Mouse (Mus musculus) neural tube, embryonic 13.5 days (tissue): ENCODE measurements around the gene Lnx1. TPM values are rescaled to one million over a fixed set of nuclear protein-coding genes. Genes with fewer than 3 reads are reported as not detected.

ENCODE experiments used
- ATAC-seq: fragments of 200-750 bp; cut with Nextera tagmentation; 2 replicates; pipeline ENCODE4 v1.8.0; 2017; ENCODE audit warnings: low read depth, mild to moderate bottlenecking, moderate TSS enrichment, moderate library complexity
- H3K27ac ChIP-seq: fragments of 300-500 bp; sonication (generic); replicated peaks from 2 replicates; pipeline ENCODE4 v1.5.1; 2015; ENCODE audit warnings: moderate library complexity, mild to moderate bottlenecking, inconsistent platforms
- H3K27me3 ChIP-seq: fragments of 300-500 bp; sonication (generic); 2 replicates; pipeline ENCODE4 v1.6.1; 2015; ENCODE audit warnings: mild to moderate bottlenecking, inconsistent platforms
- H3K36me3 ChIP-seq: fragments of 300-500 bp; sonication (generic); 2 replicates; pipeline ENCODE4 v1.6.1; 2015; ENCODE audit warnings: mild to moderate bottlenecking, inconsistent platforms
- H3K4me1 ChIP-seq: fragments of 300-500 bp; sonication (generic); replicated peaks from 2 replicates; pipeline ENCODE4 v1.6.1; 2015; ENCODE audit warnings: inconsistent platforms
- H3K4me2 ChIP-seq: fragments of 300-500 bp; sonication (generic); 2 replicates; pipeline ENCODE4 v1.6.1; 2015; ENCODE audit warnings: inconsistent platforms, mild to moderate bottlenecking, moderate library complexity
- H3K4me3 ChIP-seq: fragments of 300-500 bp; sonication (generic); 2 replicates; pipeline ENCODE4 v1.5.1; 2015; ENCODE audit warnings: mild to moderate bottlenecking, inconsistent platforms
- H3K9ac ChIP-seq: fragments of 300-500 bp; sonication (generic); 2 replicates; pipeline ENCODE4 v1.6.1; 2015; ENCODE audit warnings: moderate library complexity, mild to moderate bottlenecking, inconsistent platforms
- H3K9me3 ChIP-seq: fragments of 300-500 bp; sonication (generic); 2 replicates; pipeline ENCODE4 v1.6.1; 2016; ENCODE audit warnings: inconsistent platforms
- WGBS: fragments of 180-500 bp; shearing (Covaris S2); methylation state at CpG from one replicate; pipeline ENCODE4 v1.1.7; 2015; 5-methylcytosine and 5-hydroxymethylcytosine counted together
- polyA plus RNA-seq: library from polyadenylated mRNA; unstranded; fragments of >200 nt; fragmentation: Nextera tagmentation; extraction: Ambion mirVana; gene quantifications from 2 replicates; pipeline ENCODE4 v1.2.1, GENCODE M21; 2015

The Lnx1 gene
- polyA plus RNA-seq, 1 experiment from 2014 or later, result 3.2 TPM

DNA sequence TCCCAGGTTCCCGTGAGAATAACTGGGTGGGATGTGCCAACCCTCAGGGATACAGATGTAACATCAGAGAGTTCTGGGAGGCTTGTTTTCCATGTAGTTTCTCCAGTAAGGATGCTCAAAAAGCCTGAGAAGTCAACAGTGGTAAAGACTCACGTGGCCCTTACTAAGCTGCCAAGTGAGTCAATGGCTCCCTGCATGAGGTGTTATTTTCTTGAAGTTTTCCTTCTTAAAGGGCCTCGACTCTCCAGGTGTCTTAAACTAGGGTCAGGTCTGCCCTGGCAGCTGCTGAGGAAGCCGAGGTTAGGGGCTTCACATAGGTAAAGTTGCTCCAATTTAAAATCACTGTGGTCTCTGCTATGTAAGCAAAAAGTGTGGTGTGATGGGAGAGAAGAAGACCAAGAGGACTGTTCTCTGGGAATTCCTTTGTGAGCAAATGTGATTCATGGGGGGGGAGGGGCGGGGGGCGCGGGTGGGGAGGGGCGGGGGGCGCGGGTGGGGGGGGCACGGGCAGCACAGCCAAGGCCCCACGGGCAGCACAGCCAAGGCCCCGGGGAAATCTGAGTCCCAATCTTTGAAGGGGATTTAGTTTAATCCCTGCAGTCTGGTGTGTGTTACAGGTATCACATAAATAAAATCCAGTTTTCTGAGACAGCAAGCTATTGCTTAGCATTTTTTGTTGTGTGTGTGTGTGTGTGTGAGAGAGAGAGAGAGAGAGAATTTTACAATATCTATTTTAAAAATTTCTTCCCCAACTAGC is 84.7 kb downstream of the Lnx1 start:
- no peaks in the 10 kb centered on the region for H3K9me3 ChIP-seq
- no peak overlapping the region for H3K27ac ChIP-seq
- 83% methylated on average over 13 of the region's 13 CpGs for WGBS
- no peaks in the 10 kb centered on the region for H3K4me1 ChIP-seq
- H3K27me3 ChIP-seq, result no peaks in the 10 kb centered on the region
- no peak overlapping the region for H3K9ac ChIP-seq
- no peak overlapping the region for H3K4me3 ChIP-seq
- no peaks in the 10 kb centered on the region for H3K36me3 ChIP-seq
- no peak overlapping the region for H3K4me2 ChIP-seq
- ATAC-seq, result no peak

GRCm38 (mm10) chr5:74613491-74614151 is 89.1 kb downstream of the Lnx1 start:
- Histone ChIP-seq H3K4me3 (no peak overlapping the region), H3K36me3 (no peaks in the 10 kb centered on the region), H3K4me1 (no peaks in the 10 kb centered on the region), H3K27me3 (no peaks in the 10 kb centered on the region), H3K9ac (no peak overlapping the region), H3K9me3 (no peaks in the 10 kb centered on the region), H3K4me2 (no peak overlapping the region), H3K27ac (no peak overlapping the region)
- 79% methylated on average over 18 of the region's 18 CpGs for WGBS
- ATAC-seq, result no peak

- no peaks in the 10 kb centered on the region for H3K27me3 ChIP-seq
- H3K9ac ChIP-seq, result no peak overlapping the region
- H3K4me1 ChIP-seq, result no peaks in the 10 kb centered on the region
- 87% methylated on average over 5 of the region's 5 CpGs for WGBS
- H3K27ac ChIP-seq, result no peak overlapping the region
- no peak overlapping the region for H3K4me3 ChIP-seq
- no peak for ATAC-seq
- no peaks in the 10 kb centered on the region for H3K36me3 ChIP-seq
- H3K4me2 ChIP-seq, result no peak overlapping the region
- no peaks in the 10 kb centered on the region for H3K9me3 ChIP-seq
Observed at GRCm38 (mm10) chr5:74612713-74613112, 90.0 kb downstream of the Lnx1 start.

- Histone ChIP-seq H3K4me3 (no peak overlapping the region), H3K27me3 (no peaks in the 10 kb centered on the region), H3K36me3 (no peaks in the 10 kb centered on the region), H3K4me1 (no peaks in the 10 kb centered on the region), H3K9ac (no peak overlapping the region), H3K9me3 (no peaks in the 10 kb centered on the region), H3K4me2 (no peak overlapping the region), H3K27ac (no peak overlapping the region)
- 86% methylated on average over 10 of the region's 10 CpGs for WGBS
- no peak for ATAC-seq
Observed at GRCm38 (mm10) chr5:74610511-74610910, 92.2 kb downstream of the Lnx1 start.

DNA sequence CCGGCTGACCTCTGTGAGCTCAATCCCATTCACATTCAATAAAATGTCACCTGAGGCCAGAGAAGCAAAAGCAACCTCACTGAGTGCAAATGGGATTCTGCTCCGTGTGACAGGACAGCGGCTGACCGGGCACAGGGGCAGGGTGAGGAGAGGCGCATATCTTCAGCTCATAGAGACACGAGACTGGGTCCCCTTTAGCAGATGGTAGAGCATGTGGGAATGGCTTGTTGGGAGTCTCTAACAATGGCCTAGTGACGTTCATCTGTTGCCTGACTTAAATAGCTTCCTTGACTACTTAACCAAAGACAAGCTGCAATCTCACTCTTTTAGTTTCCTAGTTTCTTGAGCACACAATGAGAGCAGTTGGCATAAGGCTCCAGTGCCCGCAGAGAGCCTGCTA is 96.5 kb downstream of the Lnx1 start:
- Histone ChIP-seq H3K4me3 (no peak overlapping the region), H3K27ac (no peak overlapping the region), H3K27me3 (no peaks in the 10 kb centered on the region), H3K9me3 (no peaks in the 10 kb centered on the region), H3K4me2 (no peak overlapping the region), H3K36me3 (no peaks in the 10 kb centered on the region), H3K9ac (no peak overlapping the region), H3K4me1 (no peaks in the 10 kb centered on the region; the same call in 1 of the 2 replicates)
- no peak for ATAC-seq
- WGBS, result 82% methylated on average over 8 of the region's 8 CpGs

GRCm38 (mm10) chr5:74603306-74603705 is 99.4 kb downstream of the Lnx1 start:
- Histone ChIP-seq H3K27ac (no peak overlapping the region), H3K9me3 (no peaks in the 10 kb centered on the region), H3K27me3 (no peaks in the 10 kb centered on the region), H3K4me1 (no peaks in the 10 kb centered on the region; the same call in 1 of the 2 replicates), H3K9ac (no peak overlapping the region), H3K4me2 (no peak overlapping the region), H3K36me3 (peaks cover 11% of the 10 kb centered on the region), H3K4me3 (no peak overlapping the region)
- WGBS, result 89% methylated on average over 4 of the region's 4 CpGs
- no peak for ATAC-seq

- Histone ChIP-seq H3K27me3 (no peaks in the 10 kb centered on the region), H3K36me3 (peaks cover 16% of the 10 kb centered on the region), H3K4me3 (no peak overlapping the region), H3K4me1 (no peaks in the 10 kb centered on the region; the same call in 1 of the 2 replicates), H3K27ac (no peak overlapping the region), H3K9me3 (no peaks in the 10 kb centered on the region), H3K9ac (no peak overlapping the region), H3K4me2 (no peak overlapping the region)
- ATAC-seq, result no peak
- WGBS, result 86% methylated on average over 10 of the region's 10 CpGs
Observed at GRCm38 (mm10) chr5:74602371-74602770, 100.3 kb downstream of the Lnx1 start.

GRCm38 (mm10) chr5:74601965-74602364 is 100.7 kb downstream of the Lnx1 start:
- no peak for ATAC-seq
- Histone ChIP-seq H3K9ac (no peak overlapping the region), H3K4me2 (no peak overlapping the region), H3K27me3 (no peaks in the 10 kb centered on the region), H3K4me1 (no peaks in the 10 kb centered on the region; the same call in 1 of the 2 replicates), H3K4me3 (no peak overlapping the region), H3K36me3 (peaks cover 19% of the 10 kb centered on the region), H3K27ac (no peak overlapping the region), H3K9me3 (no peaks in the 10 kb centered on the region)
- 78% methylated on average over 6 of the region's 6 CpGs for WGBS

DNA sequence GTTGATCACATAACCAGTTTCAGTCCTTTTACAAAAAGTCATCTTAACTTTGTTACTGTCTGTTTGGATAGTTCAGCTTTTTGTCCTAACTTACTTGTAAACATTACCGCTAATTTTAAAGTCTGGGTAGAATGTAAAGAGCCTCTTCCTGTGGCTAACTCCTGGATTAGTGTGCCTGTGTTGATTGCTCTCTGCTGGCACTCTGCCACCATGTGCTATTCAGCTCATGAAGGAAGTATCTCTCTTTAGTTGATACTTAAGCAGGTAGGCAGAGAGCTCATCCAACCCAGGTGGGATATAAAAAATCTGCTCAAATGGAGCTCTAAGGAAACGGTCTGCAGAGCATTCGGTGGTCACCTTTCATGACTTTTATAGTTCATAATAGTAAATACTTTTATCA is 101.5 kb downstream of the Lnx1 start:
- Histone ChIP-seq H3K27ac (no peak overlapping the region), H3K4me2 (no peak overlapping the region), H3K4me3 (no peak overlapping the region), H3K36me3 (peaks cover 26% of the 10 kb centered on the region), H3K9ac (no peak overlapping the region), H3K9me3 (no peaks in the 10 kb centered on the region), H3K4me1 (no peaks in the 10 kb centered on the region; the same call in 1 of the 2 replicates), H3K27me3 (no peaks in the 10 kb centered on the region)
- WGBS, result 88% methylated on average over 3 of the region's 3 CpGs
- no peak for ATAC-seq

DNA sequence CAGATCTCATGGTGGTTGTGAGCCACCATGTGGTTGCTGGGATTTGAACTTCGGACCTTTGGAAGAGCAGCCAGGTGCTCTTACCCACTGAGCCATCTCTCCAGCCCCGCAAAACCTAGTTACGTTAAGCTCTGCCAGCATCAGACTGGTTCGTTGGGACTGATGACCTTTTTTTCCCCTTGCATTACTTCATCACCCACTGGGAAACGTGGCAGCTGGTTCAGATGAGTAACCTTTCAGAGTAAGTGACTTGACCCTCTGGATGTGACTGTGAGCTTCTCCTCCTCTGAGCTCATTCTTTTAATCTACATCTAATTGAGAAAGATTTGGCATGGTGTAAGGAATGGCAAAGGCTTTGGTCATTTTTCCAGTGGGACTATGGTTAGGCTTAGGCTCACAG is 102.7 kb downstream of the Lnx1 start:
- no peaks in the 10 kb centered on the region for H3K9me3 ChIP-seq
- no peaks in the 10 kb centered on the region; the same call in 1 of the 2 replicates for H3K4me1 ChIP-seq
- H3K4me3 ChIP-seq, result no peak overlapping the region
- WGBS, result 81% methylated on average over 5 of the region's 5 CpGs
- H3K4me2 ChIP-seq, result no peak overlapping the region
- peaks cover 34% of the 10 kb centered on the region for H3K36me3 ChIP-seq
- no peak overlapping the region for H3K27ac ChIP-seq
- no peak for ATAC-seq
- no peaks in the 10 kb centered on the region for H3K27me3 ChIP-seq
- H3K9ac ChIP-seq, result no peak overlapping the region

- no peaks in the 10 kb centered on the region for H3K27me3 ChIP-seq
- peaks cover 78% of the 10 kb centered on the region for H3K36me3 ChIP-seq
- no peak overlapping the region for H3K4me2 ChIP-seq
- H3K4me3 ChIP-seq, result no peak overlapping the region
- H3K27ac ChIP-seq, result no peak overlapping the region
- H3K4me1 ChIP-seq, result no peaks in the 10 kb centered on the region
- no peak for ATAC-seq
- 89% methylated on average over 8 of the region's 8 CpGs for WGBS
- H3K9ac ChIP-seq, result no peak overlapping the region
- no peaks in the 10 kb centered on the region for H3K9me3 ChIP-seq
Observed at GRCm38 (mm10) chr5:74593147-74593546, 109.6 kb downstream of the Lnx1 start.

- H3K4me3 ChIP-seq, result no peak overlapping the region
- WGBS, result 91% methylated on average over 5 of the region's 5 CpGs
- no peak overlapping the region for H3K4me2 ChIP-seq
- no peak overlapping the region for H3K9ac ChIP-seq
- no peaks in the 10 kb centered on the region for H3K27me3 ChIP-seq
- ATAC-seq, result no peak
- H3K27ac ChIP-seq, result no peak overlapping the region
- peaks cover 78% of the 10 kb centered on the region for H3K36me3 ChIP-seq
- H3K4me1 ChIP-seq, result no peaks in the 10 kb centered on the region
- H3K9me3 ChIP-seq, result no peaks in the 10 kb centered on the region
Observed at GRCm38 (mm10) chr5:74591413-74591812, 111.3 kb downstream of the Lnx1 start.
